Comparison of ENCODE assay signal across 16 mouse cellular contexts in the genomic region with DNA sequence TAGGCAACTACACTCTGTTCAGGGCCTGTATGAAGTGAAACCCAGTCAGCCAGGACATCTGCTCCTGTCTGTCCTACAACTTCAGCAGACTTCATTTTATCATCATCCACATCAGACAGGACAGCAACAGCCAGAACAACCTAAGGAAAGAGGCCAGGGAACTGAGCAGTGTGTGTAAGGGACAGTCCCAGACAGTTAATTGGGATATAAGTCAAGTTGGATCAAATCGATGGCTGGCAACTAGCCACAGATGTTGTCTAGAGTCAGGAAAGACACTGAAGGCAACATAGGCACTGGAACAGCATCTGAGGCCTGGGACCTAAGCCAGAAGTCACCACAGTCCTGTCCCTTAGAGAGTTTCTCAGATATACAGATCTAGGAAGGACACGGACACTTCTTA. TPM values are rescaled to one million over a fixed set of nuclear protein-coding genes. Genes with fewer than 3 reads are reported as not detected.
A peak's percentile ranks its signal among the peaks of the same experiment; 100 is the strongest.
DNase-seq lines count a peak whose midpoint lies in the region; ATAC-seq lines count a peak whose summit lies in the region.
"Had no signal": no experiment of that assay in that cellular context is flagged by ENCODE, and none has a peak within 500 bp of the region (broad histone marks: within the 10 kb centered on the region; RNA-seq: fewer than 3 reads in every experiment).

No protein-coding gene starts in this region.

- H3K27ac ChIP-seq in hindbrain, embryonic 15.5 days (replicated peaks), result no peak overlapping the region
- H3K27ac ChIP-seq in hindbrain, embryonic 11.5 days (ENCODE audit: low read depth, low read length), result no peak overlapping the region
- H3K27ac ChIP-seq in midbrain, embryonic 14.5 days (replicated peaks; ENCODE audit: low read depth, low read length), result no peak overlapping the region
- H3K27ac ChIP-seq in midbrain, embryonic 16.5 days (ENCODE audit: low read length), result no peak overlapping the region
- H3K27ac ChIP-seq: limb, embryonic 15.5 days; neural tube, embryonic 13.5 days had no signal

- no peaks in the 10 kb centered on the region for H3K36me3 ChIP-seq in hindbrain, embryonic 15.5 days
- H3K36me3 ChIP-seq in hindbrain, embryonic 11.5 days (ENCODE audit: control insufficient read depth, insufficient read depth, low read length), result no peaks in the 10 kb centered on the region
- H3K36me3 ChIP-seq in midbrain, embryonic 14.5 days (ENCODE audit: control insufficient read depth, insufficient read depth, low read length), result no peaks in the 10 kb centered on the region
- no peaks in the 10 kb centered on the region for H3K36me3 ChIP-seq in midbrain, embryonic 16.5 days (ENCODE audit: control insufficient read depth, insufficient read depth, low read length)
- H3K36me3 ChIP-seq: limb, embryonic 15.5 days; neural tube, embryonic 13.5 days had no signal

- DNase-seq in cerebellum, postnatal 14 days, result peak; percentile 17 to 21
- DNase-seq in cerebellum, postnatal 36 days, result no peak
- DNase-seq in hindbrain, embryonic 11.5 days (ENCODE audit: low spot score), result no peak
- peak; percentile 5 for DNase-seq in midbrain, embryonic 14.5 days
- DNase-seq in skeletal muscle tissue, adult 2 months (ENCODE audit: low read depth, low spot score), result peak; percentile 26
- DNase-seq: embryo, embryonic 11 days; kidney, adult 2 months; kidney, postnatal 14 days; thymus, postnatal 25 days had no signal

- no peaks in the 10 kb centered on the region for H3K27me3 ChIP-seq in hindbrain, embryonic 15.5 days
- H3K27me3 ChIP-seq in hindbrain, embryonic 11.5 days (ENCODE audit: control insufficient read depth, insufficient read depth, low read length), result no peaks in the 10 kb centered on the region
- no peaks in the 10 kb centered on the region for H3K27me3 ChIP-seq in midbrain, embryonic 14.5 days (ENCODE audit: control insufficient read depth, insufficient read depth, low read length)
- no peaks in the 10 kb centered on the region for H3K27me3 ChIP-seq in midbrain, embryonic 16.5 days (ENCODE audit: control insufficient read depth, insufficient read depth, low read depth, low read length)
- H3K27me3 ChIP-seq: limb, embryonic 15.5 days; neural tube, embryonic 13.5 days had no signal

- no peak overlapping the region for H3K4me2 ChIP-seq in hindbrain, embryonic 15.5 days
- H3K4me2 ChIP-seq in hindbrain, embryonic 11.5 days (replicated peaks; ENCODE audit: low read depth, low read length), result no peak overlapping the region
- no peak overlapping the region for H3K4me2 ChIP-seq in midbrain, embryonic 14.5 days (ENCODE audit: low read length)
- no peak overlapping the region for H3K4me2 ChIP-seq in midbrain, embryonic 16.5 days (ENCODE audit: low read length)
- H3K4me2 ChIP-seq: limb, embryonic 15.5 days; neural tube, embryonic 13.5 days had no signal

- H3K4me1 ChIP-seq in hindbrain, embryonic 15.5 days (replicated peaks), result no peaks in the 10 kb centered on the region
- H3K4me1 ChIP-seq in hindbrain, embryonic 11.5 days (replicated peaks; ENCODE audit: control insufficient read depth, insufficient read depth, low read length), result no peaks in the 10 kb centered on the region
- no peaks in the 10 kb centered on the region for H3K4me1 ChIP-seq in midbrain, embryonic 14.5 days (ENCODE audit: control insufficient read depth, insufficient read depth, low read length)
- no peaks in the 10 kb centered on the region for H3K4me1 ChIP-seq in midbrain, embryonic 16.5 days (ENCODE audit: control insufficient read depth, insufficient read depth, low read length)
- H3K4me1 ChIP-seq: limb, embryonic 15.5 days; neural tube, embryonic 13.5 days had no signal

- WGBS in hindbrain, embryonic 15.5 days, result 57% methylated on average over 2 of the region's 2 CpGs
- 84% methylated on average over 2 of the region's 2 CpGs for WGBS in hindbrain, embryonic 11.5 days
- 86% methylated on average over 2 of the region's 2 CpGs for WGBS in midbrain, embryonic 14.5 days
- 85% methylated on average over 2 of the region's 2 CpGs for WGBS in midbrain, embryonic 16.5 days

- ATAC-seq in hindbrain, embryonic 15.5 days (ENCODE audit: low FRiP score, low read depth), result peak; percentile 45; the same call in 1 of the 2 replicates
- no peak for ATAC-seq in hindbrain, embryonic 11.5 days (ENCODE audit: low FRiP score)
- ATAC-seq in midbrain, embryonic 14.5 days (ENCODE audit: low FRiP score, low TSS enrichment), result no peak
- ATAC-seq in midbrain, embryonic 16.5 days, result no peak
- ATAC-seq in CD4-positive, CD25-positive, alpha-beta regulatory T cell, adult 4 months, result no peak
- ATAC-seq: forebrain, embryonic 14.5 days had no signal

- no peaks in the 10 kb centered on the region for H3K9me3 ChIP-seq in hindbrain, embryonic 15.5 days
- no peaks in the 10 kb centered on the region for H3K9me3 ChIP-seq in hindbrain, embryonic 11.5 days (ENCODE audit: control insufficient read depth, low read length)
- no peaks in the 10 kb centered on the region for H3K9me3 ChIP-seq in midbrain, embryonic 14.5 days (ENCODE audit: control insufficient read depth, low read length)
- H3K9me3 ChIP-seq in midbrain, embryonic 16.5 days (replicated peaks; ENCODE audit: control insufficient read depth, low read length, poor library complexity, severe bottlenecking), result no peaks in the 10 kb centered on the region
- H3K9me3 ChIP-seq: limb, embryonic 15.5 days; neural tube, embryonic 13.5 days had no signal

- no peak overlapping the region for H3K4me3 ChIP-seq in hindbrain, embryonic 15.5 days
- no peak overlapping the region for H3K4me3 ChIP-seq in hindbrain, embryonic 11.5 days (ENCODE audit: low read depth, low read length)
- H3K4me3 ChIP-seq in midbrain, embryonic 14.5 days (replicated peaks; ENCODE audit: low read depth, low read length), result no peak overlapping the region
- H3K4me3 ChIP-seq in midbrain, embryonic 16.5 days (ENCODE audit: low read depth, low read length), result no peak overlapping the region
- H3K4me3 ChIP-seq: erythroblast, embryonic 14.5 days; limb, embryonic 15.5 days; neural tube, embryonic 13.5 days had no signal

- no peak overlapping the region for H3K9ac ChIP-seq in hindbrain, embryonic 15.5 days
- H3K9ac ChIP-seq in hindbrain, embryonic 11.5 days (ENCODE audit: low read depth, low read length), result no peak overlapping the region
- no peak overlapping the region for H3K9ac ChIP-seq in midbrain, embryonic 14.5 days (replicated peaks; ENCODE audit: low read length)
- no peak overlapping the region for H3K9ac ChIP-seq in midbrain, embryonic 16.5 days (ENCODE audit: low read depth, low read length)
- H3K9ac ChIP-seq: limb, embryonic 15.5 days; neural tube, embryonic 13.5 days had no signal

RNA-seq across cellular contexts. Expression of a gene that starts 32.5 kb away (rescaled TPM):
- polyA plus RNA-seq in hindbrain, embryonic 15.5 days (2015; fragmentation: Nextera tagmentation; extraction: Ambion mirVana), result 82.1 and 85.4 TPM in 2 replicates
- polyA plus RNA-seq in hindbrain, embryonic 11.5 days (2014; fragmentation: Nextera tagmentation; extraction: Ambion mirVana), result 15.7 and 20.6 TPM in 2 replicates
- 51.5 and 58.7 TPM in 2 replicates for polyA plus RNA-seq in midbrain, embryonic 14.5 days (2014; fragmentation: Nextera tagmentation; extraction: Ambion mirVana)
- polyA plus RNA-seq in midbrain, embryonic 16.5 days (2015; fragmentation: Nextera tagmentation; extraction: Ambion mirVana), result 62.5 and 74.7 TPM in 2 replicates
- polyA plus RNA-seq in CD4-positive, CD25-positive, alpha-beta regulatory T cell, adult 4 months (2017; shearing (Covaris generic)), result 10 to 100 TPM; 62.2 to 75.6 TPM
- polyA plus RNA-seq: erythroblast, embryonic 14.5 days had no signal

Comparison
In these comparisons a context has a peak if more than half of its experiments do, and no peak if none do; other contexts are left out.
1. DNase-seq: peak in cerebellum, postnatal 14 days (2 of 2), midbrain, embryonic 14.5 days (single experiment) and skeletal muscle tissue, adult 2 months (single experiment); none in cerebellum, postnatal 36 days (0 of 2) and hindbrain, embryonic 11.5 days (single experiment).